Mouse (Mus musculus) left cerebral cortex, postnatal 25 days (tissue): ENCODE measurements around the gene Cyp1b1. TPM values are rescaled to one million over a fixed set of nuclear protein-coding genes. Genes with fewer than 3 reads are reported as not detected.
A peak's percentile ranks its signal among the peaks of the same experiment; 100 is the strongest.

Experiments used
- DNase-seq, 2 experiments: peaks; one replicate each; pipeline ENCODE4 v3.0.0; 2022; ENCODE audit warnings: low spot score in 2 of 2, mixed read lengths in 1 of 2
- intact Hi-C: fragments of 180-260 bp; cut with DNase I; formaldehyde crosslinking; loops from one replicate; pipeline ENCODE4 v1.15.1; 2025
- total RNA-seq, 2 experiments: library from RNA; stranded (reverse); gene quantifications; 2 replicates each; pipeline ENCODE4 v1.2.3; 2021

Gene Cyp1b1
- 1 to 10 TPM; 2.3 to 3.0 TPM for total RNA-seq

DNA sequence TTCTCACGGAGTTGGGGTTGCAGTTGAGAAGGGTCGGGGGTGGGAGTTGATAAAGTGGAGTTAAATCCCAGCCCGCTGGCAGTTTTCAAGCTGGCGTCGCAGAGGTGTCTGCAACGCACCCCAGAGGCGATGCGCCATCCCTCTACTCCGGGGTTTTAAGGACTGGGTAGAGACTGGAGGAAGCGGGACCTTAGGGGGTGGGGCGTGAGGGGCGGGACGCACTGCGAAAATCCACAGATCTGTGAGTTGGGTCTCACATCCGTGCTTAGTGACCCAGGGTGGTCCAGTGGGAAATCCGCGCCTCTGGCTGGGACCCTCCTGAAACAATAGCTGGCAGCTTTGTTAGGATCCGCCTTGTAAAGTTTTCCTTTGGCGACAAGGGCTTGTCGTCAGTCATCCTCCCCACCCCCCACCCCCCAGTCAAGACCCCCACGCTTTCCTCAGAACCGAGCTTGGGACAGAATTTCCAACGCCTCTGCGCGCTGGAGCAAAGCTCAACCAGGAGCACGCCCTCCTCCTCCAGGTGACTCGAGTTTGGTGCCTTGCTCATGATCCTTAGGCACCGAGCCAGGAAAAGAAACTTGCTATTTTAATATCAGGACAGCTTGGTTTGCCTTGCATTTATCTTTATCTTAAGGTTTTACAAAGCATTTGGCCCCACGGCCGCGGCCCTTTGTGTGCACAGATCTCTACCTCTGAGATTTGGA, at the start of gene Cyp1b1:
TSS of gene Cyp1b1 (minus strand) at position 131 of the 707 bp plus-strand sequence.
- intact Hi-C loops: no loop called here
- DNase-seq: no peak

DNA sequence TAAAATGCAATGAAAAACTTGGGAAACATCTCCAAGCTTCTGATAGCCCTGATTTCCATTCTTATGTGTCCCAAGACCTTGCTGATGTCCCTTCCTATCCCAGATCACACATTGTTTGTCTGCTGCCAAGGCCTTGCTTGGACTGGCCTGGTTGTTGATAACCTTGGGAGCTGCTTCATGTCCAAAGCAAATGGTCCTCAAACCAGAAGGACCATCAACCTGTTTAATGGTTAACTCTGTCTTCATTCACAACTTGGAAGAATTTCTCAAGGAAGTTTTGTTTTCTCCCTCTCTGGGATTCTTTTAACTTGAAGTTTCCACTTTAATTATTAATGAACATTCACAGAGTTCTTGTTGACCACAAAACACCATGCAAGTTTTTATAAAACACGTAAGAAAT, 47.0 kb upstream of the Cyp1b1 start:
- intact Hi-C loops: no loop called here
- no peak for DNase-seq

DNA sequence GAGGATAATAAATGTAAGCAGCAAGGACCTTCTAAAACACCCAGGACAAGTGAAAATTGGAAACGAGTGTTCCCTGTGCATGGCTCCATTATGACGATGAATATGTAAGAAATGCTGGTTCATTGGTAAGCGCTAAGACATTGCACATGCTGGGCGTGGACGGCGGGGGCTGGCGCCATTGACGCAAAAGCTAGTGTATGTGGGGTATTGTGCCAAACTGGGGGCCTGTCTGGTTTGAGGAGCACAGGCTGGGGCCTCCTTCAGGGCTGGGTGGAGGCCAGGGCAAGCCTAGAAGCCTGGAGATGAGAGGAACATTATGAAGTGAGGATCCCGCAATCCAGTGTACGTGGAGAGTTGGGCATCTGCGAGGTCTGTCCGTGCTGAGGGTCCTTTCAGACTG, 39.0 kb upstream of the Cyp1b1 start:
- DNase-seq: peak in 1 of 2 experiments; percentile 14
- intact Hi-C loops: no loop called here

DNA sequence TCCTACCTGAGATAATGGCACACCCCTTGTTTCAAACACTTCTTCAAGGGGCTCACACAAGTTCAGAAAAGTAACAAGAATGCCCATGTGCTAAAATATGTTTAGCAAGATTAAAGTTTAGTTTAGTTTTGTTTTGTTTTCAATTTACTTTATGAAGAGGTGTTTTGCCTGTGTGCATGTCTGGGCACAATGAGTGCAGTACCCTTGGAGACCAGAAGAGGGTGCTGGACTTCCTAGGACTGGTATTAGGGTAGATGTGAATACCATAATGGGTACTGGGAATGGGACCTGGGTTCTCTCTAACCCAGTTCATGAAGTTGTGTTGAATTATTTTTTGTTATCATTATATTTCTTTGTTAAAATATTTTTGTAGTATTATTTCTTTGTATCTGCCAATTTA, 38.0 kb upstream of the Cyp1b1 start:
- intact Hi-C loops: no loop called here
- DNase-seq: no peak

DNA sequence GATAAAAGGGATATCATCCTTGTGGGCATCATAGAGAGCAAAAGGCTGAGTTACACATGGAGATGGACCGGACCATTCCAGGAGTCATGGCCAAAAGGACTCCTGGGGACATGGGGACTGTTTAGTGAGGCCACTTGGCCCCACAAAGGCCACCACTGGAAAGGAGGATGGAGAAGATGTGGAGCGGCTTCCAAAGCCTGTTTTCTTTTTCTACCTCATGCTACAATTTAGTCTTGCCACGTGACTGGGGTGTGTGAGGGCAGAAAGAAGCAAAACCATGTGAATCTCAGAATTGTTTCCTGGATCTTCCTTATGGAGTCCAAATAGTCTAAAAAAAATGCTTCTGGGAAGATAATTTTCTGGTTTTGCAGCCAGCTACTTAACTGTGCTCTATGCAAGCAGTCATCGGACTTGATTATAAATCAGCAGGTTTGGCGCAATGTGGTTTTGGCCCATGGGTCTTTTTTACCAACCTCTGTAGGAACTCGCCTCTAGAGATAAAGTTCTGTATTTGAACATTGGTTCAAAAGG, 36.9 kb upstream of the Cyp1b1 start:
- intact Hi-C loops: no loop called here
- no peak for DNase-seq

DNA sequence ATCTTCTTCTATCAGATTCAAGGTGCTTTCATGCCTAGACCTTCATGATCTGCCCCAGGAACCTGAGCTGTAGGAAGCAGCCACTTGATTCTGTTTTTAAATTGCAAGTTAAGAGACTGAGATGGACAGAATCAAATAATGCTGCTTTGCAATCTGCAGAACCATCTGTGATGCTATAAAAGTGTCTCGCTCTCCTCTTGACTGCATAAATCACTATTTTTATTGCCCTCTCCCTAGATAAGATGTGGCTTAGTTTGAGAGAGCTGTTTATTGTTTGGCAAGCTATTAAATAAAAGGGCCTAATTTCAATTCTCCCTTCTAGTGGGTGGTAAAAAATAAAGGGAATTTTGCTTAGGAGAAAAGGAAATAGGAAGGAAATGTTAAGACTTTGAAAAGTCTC, 34.8 kb upstream of the Cyp1b1 start:
- peak in 1 of 2 experiments; percentile 44 for DNase-seq
- intact Hi-C loops: no loop called here

DNA sequence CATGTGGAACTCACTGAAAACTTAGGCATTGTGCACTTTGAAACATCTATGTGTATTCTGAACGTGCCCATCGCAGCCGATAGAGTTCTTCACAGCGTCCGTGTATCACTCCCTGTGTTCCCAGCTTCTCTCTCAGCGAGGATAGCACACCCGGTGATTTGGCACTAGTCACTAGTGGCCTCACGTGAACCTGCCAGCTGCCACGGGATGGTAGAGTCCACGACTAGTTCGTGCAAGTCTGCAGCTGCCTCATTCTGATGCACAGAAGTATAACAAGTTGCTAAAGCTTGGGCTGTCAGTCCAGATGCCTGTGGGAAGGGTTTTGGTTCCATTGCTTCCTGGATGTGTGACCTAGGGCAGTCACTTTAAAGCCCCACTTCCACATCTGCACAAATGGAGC, 32.1 kb upstream of the Cyp1b1 start:
- peak in 1 of 2 experiments; percentile 13 for DNase-seq
- intact Hi-C loops: no loop called here

DNA sequence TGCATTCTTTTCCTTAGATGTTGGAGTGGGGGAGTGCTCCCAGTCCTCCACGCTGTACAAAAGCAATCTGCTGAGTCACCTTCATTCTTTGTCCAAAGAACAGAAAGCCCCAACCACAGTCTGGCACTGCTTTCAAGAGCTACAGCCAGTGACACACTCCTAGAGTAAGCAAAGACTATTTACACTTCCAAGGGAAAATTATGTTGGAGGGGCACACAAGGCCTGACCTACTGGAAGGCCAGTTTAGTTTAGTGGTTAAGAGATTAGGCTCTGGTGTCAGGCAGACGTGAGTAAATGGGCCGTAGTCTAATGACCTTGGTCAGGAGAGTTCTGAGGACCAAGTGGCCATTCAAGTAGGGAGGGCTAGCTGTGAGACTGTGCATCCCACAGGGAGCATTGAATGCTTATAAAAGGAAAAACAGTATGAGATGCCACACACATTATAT, 31.3 kb upstream of the Cyp1b1 start:
- intact Hi-C loops: no loop called here

DNA sequence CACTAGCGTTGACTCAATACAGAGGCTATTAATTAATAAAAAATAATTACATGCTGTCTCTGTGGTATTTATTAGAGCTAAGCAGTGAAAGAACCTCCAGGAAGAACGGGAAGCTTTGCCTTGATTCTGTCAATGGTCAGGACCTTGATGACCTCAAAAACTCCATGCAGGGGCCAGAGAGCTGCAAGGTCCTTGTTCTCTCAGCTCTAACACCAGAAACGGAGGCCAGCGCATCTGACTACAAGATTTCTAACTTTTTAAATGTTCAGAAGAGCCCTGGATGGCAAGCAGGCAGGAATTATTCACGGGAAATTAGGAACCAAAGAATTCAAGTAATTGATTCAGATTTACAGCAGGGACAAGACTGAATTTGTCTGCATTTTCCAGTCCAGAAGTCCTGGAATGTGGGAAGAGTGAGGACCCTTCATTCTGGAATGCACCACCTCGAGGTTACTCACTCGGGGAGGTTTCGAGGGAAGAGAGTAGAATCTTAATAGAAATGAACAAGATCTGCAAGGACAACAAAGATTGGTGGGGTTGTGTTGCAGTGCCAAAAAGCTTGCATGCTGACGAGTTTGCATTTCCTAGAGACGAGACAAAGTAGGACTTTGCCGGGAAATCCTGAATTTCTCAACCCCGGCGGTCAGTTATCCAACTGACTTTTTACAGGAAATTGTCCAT, 30.3 kb upstream of the Cyp1b1 start:
- no peak for DNase-seq
- intact Hi-C loops: no loop called here

More for the DNA sequence above, 31.3 kb upstream of the Cyp1b1 start:
- no peak for DNase-seq

DNA sequence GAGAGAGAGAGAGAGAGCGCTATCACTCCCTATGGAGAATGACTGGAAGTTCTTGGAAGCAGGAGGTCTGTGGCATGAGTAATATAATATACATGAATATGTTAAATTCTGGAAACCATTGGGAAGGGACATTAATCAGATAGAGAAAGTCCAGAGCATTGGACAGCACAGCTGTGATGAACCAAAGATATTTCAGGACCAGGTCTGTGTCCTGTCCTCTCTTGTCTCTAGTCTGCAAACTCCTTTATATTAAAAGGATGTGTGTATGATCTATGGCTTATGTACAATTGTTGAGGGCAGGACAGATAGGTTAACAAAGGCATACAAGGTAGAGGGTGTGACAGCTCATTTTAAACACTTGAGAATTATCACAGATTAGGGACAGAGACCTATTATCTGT, 28.6 kb upstream of the Cyp1b1 start:
- intact Hi-C loops: no loop called here
- DNase-seq: no peak

DNA sequence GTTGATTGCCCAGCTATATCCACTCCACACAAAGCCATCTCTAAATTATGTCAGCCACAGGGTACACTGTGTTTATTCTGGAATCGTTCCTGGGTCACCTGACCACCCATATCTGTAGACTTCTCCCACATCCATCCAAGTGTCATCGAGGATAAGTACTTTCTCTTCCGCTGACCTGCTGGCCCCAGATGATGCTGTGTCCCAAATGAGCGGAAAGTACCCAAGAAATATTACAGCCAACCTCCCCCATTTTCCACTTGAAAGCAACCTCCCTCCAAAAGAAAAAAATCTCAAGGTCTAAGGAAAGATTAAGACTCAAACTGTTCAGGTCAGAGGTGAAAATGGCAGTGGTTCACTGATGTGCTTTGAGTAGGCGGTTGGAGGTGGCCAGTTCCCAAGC, 27.8 kb upstream of the Cyp1b1 start:
- intact Hi-C loops: no loop called here

DNA sequence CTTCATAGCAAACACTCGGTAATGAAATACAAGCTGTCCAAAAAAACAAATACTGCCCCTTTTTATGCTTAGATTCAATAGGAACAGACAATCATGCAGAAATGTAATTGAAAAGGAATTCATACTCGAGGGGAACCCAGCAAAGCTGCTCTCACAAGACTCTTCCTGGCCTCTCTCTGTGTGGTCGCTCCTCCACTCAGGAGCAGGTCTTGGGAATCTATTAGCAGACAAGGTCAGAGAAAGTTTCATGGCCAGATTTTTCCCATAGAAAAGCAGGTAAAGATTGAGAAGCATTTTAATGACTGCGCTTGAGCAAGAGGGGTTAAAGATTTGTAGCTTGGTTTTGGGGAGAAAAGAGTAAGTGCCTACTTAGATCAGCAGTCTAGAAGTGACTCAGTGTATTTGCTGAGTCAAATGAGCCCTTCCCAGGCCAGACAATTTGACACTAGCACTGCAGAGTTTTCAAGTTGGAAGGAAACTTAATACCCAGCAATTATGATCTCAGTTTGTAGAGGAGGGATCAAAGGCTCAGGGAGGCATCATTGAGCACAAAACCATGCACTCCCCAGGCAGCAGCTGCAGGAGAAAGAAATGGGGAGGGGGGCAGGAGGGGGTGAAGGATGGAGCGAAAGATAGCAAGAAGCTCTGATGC, 24.1 kb upstream of the Cyp1b1 start:
- no peak for DNase-seq
- intact Hi-C loops: no loop called here

More for the DNA sequence above, 27.8 kb upstream of the Cyp1b1 start:
- no peak for DNase-seq

DNA sequence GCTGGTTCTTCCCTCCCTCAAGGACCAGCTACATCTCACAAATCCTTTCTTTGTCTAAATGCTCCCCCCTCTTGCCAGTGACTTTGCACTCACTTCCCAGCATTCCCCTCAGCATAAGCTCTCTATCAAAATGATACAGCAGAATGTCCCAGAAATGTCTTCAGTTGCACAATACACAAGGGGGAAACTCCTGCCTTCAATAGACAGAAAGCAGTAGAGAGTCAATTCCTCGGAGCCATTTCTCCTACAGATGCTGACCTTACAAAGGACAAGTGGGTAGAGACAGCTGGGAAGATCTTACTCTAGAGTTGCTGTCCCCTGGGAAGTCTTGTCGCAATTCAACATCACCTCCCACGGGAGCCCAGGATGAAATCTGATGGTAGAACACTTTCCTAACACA, 22.7 kb upstream of the Cyp1b1 start:
- no peak for DNase-seq
- intact Hi-C loops: no loop called here

DNA sequence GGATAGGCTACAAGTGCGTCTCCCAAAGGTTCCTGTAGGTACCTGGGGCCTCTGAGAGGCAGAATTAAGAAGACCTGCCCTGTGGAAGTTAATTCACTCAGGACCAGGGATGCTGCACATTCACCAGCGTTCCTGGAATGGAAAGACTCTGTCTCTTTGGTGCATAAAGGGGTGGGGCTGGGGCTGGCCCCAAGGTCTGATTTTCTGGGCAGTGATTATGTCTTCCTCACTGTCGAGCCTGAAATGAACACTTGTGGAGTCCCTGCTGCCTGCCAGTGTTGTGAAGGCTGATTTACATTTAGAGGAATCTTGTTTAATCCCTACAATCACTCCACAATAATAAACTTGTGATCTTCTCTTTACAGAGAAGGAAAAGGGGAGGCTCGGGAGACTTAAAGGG, 18.2 kb upstream of the Cyp1b1 start:
- intact Hi-C loops: no loop called here
- no peak for DNase-seq

DNA sequence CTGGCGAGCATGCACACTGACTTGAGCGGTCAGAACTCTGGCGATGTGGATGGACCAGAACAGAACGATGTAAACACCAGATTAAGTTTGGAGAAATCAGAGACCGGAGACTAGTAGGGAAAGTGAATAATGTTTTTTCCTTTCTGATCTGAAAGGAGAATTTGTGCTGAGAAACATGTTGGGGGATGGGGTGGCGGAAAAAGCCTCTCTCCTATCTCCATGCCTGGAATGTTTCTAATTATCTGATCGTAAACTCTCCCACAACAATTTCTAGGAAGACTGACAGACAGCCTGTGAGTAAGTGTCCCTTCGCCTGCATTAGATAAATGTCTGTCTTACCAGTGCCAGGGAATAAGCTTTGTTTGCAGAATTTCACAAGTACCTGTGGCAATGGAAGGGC, 16.1 kb upstream of the Cyp1b1 start:
- intact Hi-C loops: no loop called here
- DNase-seq: no peak

DNA sequence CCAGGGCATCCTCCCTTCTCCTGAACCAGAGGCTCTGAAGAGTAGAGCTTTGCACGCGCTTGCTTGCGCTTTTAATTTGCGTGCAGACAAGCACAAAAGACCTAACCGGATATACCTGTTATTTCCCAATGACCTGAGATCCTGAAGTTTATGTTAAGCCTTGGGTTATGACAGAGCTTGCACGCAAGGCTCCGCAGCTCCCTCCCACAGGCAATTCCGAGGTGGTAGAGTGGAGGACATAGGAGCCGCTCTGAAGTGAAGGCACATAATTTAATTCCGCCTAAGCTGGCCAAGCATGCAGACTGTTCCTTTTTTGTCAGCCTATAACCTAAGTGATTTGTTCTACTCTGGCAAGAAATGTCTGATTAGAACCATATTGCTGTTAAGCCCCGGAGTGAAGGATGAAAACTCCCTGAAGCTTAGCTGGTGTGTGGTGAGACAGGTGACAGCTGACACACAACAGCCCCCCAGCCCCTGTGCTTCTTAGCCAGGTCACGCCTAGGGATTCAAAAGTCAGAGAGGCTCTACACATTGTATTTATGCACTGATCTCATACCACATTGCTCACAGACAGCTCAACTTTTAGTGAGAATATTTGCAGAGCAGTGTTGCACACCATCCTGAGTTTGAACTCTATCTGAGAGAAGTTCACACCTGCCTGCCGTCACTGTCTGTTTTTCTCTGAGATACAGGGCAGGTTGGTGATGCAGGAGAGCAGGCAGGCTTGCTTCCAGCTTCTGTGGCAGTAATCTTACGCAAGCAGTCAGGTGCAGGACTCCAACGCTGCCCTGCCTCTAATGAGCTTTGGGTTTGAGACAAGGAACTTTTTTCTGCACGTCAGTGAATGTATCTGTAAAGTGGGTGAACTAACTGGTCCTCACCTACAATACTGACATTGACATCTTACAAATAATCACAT, 14.0 kb upstream of the Cyp1b1 start:
- peak in 1 of 2 experiments; percentile 19 for DNase-seq
- intact Hi-C loops: no loop called here

DNA sequence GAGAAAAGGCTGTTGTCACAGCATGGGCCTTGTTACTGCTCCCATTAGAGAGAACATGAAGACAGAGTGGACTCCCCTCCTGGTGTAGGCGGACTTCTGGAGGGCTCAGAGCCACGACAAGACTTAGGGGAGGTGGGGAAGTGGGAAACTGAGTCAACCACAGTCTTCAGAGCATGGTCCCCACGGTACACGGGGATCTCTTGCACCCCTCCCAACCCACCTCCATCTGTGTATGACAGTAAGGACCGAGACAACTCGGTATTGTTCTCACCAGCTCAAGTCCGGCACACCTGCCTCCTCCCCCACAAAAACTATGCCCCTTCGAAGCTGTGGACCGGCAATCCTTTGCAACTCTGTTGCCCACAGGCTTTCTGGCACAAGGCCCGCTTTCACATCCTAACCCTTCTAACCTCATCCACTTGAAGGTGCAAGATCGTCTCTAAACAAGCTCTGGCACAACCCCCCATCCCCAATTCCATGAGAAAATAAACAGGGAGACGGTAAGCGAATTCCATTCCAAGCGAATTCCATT, 13.3 kb upstream of the Cyp1b1 start:
- no peak for DNase-seq
- intact Hi-C loops: no loop called here

DNA sequence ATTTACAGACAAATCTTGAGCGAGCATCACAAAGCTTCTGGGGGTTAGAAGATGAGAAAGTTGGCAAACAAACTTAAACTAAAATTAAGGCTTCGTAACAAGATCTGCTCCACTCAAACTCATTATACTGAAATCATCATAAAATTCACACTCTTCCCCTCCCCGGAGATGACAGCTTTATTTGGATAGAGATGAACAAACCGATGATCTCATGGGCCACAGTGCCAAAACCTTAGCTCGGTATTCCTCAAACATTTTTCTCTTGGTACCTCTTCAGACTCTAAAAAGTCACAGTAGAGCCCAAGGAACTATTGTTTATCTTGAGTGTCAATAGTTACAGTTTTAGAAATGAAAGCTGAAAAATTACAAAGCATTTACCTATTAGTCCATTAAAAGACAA, 11.8 kb upstream of the Cyp1b1 start:
- intact Hi-C loops: no loop called here
- DNase-seq: no peak

DNA sequence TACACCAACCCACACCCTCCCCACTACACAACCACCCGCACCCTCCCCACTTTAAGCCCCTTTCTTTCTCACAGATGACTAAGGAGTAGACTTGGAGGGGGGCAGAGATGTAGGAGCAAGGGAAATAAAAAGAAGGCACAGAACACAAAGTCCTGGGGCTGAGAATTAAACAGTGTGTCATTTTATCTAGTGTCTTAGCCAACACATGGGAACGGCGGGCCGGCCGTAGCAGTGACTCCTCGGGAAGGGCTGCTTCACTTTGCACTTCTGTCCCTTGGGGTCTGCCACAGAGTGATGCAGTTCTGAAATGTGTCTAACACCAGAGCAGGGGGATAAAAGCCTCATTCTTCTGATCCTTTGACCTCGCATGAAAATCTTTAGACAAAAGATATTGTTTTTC, 5.8 kb upstream of the Cyp1b1 start:
- no peak for DNase-seq
- intact Hi-C loops: no loop called here
